In genomic region chr4:107098791-107099525, GRCm38 (mm10) we compare ENCODE assay signal across 29 mouse cellular contexts. TPM values are rescaled to one million over a fixed set of nuclear protein-coding genes. Genes with fewer than 3 reads are reported as not detected.
A peak's percentile ranks its signal among the peaks of the same experiment; 100 is the strongest.
DNase-seq lines count a peak whose midpoint lies in the region; ATAC-seq and TF ChIP-seq lines count a peak whose summit lies in the region.
"Had no signal": no experiment of that assay in that cellular context is flagged by ENCODE, and none has a peak within 500 bp of the region (broad histone marks: within the 10 kb centered on the region; RNA-seq: fewer than 3 reads in every experiment).

No protein-coding gene starts in this region.

- 89% methylated on average over 16 of the region's 17 CpGs for WGBS in midbrain, embryonic 10.5 days
- 77% methylated on average over 17 of the region's 17 CpGs for WGBS in midbrain, postnatal 0 days
- 74% methylated on average over 17 of the region's 17 CpGs for WGBS in limb, embryonic 10.5 days
- 83% methylated on average over 17 of the region's 17 CpGs for WGBS in forebrain, embryonic 12.5 days

- H3K4me2 ChIP-seq in midbrain, postnatal 0 days (ENCODE audit: low read depth, low read length, poor library complexity, severe bottlenecking): no peak overlapping the region
- no peak overlapping the region for H3K4me2 ChIP-seq in forebrain, embryonic 12.5 days
- H3K4me2 ChIP-seq: forebrain, embryonic 13.5 days; heart, embryonic 13.5 days; kidney, embryonic 15.5 days; limb, embryonic 15.5 days; liver, embryonic 15.5 days; neural tube, embryonic 13.5 days had no signal

- ATAC-seq in CD4-positive, CD25-positive, alpha-beta regulatory T cell, adult 4 months: no peak
- no peak for ATAC-seq in midbrain, postnatal 0 days (ENCODE audit: low FRiP score)
- ATAC-seq in forebrain, embryonic 12.5 days (ENCODE audit: low FRiP score): no peak
- ATAC-seq: activated CD4-positive, CD25-positive, alpha-beta regulatory T cell, adult 4 months; forebrain, embryonic 13.5 days; hindbrain, embryonic 16.5 days; intestine, postnatal 0 days had no signal

- 0 out of 2 replicates have a peak, but pooled peaks cover 7% of the 10 kb centered on the region for H3K27me3 ChIP-seq in midbrain, embryonic 10.5 days (ENCODE audit: low read depth, poor library complexity, severe bottlenecking)
- H3K27me3 ChIP-seq in midbrain, postnatal 0 days (ENCODE audit: insufficient read depth, low read length): no peaks in the 10 kb centered on the region
- H3K27me3 ChIP-seq in limb, embryonic 10.5 days (ENCODE audit: low read depth, poor library complexity, severe bottlenecking): no peaks in the 10 kb centered on the region
- H3K27me3 ChIP-seq in forebrain, embryonic 12.5 days: no peaks in the 10 kb centered on the region
- H3K27me3 ChIP-seq: forebrain, embryonic 13.5 days; limb, embryonic 15.5 days; neural tube, embryonic 13.5 days had no signal

- no peak for TF ChIP-seq CTCF in midbrain, postnatal 0 days (IDR thresholded peaks at IDR 0.05)

- H3K36me3 ChIP-seq in midbrain, embryonic 10.5 days: no peaks in the 10 kb centered on the region
- H3K36me3 ChIP-seq in midbrain, postnatal 0 days (ENCODE audit: insufficient read depth, low read length): no peaks in the 10 kb centered on the region
- no peaks in the 10 kb centered on the region for H3K36me3 ChIP-seq in limb, embryonic 10.5 days
- no peaks in the 10 kb centered on the region for H3K36me3 ChIP-seq in forebrain, embryonic 12.5 days (replicated peaks)
- H3K36me3 ChIP-seq: heart, embryonic 13.5 days; kidney, embryonic 15.5 days; limb, embryonic 15.5 days; liver, embryonic 15.5 days; neural tube, embryonic 13.5 days had no signal

- peak; percentile 7 for DNase-seq in CD4-positive, CD25-positive, alpha-beta regulatory T cell, adult 2 months (ENCODE audit: low read depth, low spot score)
- no peak for DNase-seq in midbrain, embryonic 10.5 days (ENCODE audit: low spot score)
- no peak for DNase-seq in midbrain, postnatal 0 days (ENCODE audit: low spot score)
- peak; percentile 43 for DNase-seq in ES-CJ7 (ENCODE audit: low read depth, low spot score)
- DNase-seq in limb, embryonic 10.5 days (ENCODE audit: low spot score): peak; percentile 41
- no peak for DNase-seq in right cerebral cortex, postnatal 14 days
- DNase-seq: adrenal gland, postnatal 10 days; cerebellum, postnatal 25 days; gastrocnemius, postnatal 10 days; heart, adult 18-20 months; kidney, postnatal 4 days; layer of hippocampus, adult 9-11 months; spleen, adult 18-20 months had no signal

- peak overlapping the region; percentile 29 for H3K27ac ChIP-seq in midbrain, embryonic 10.5 days (replicated peaks)
- no peak overlapping the region for H3K27ac ChIP-seq in midbrain, postnatal 0 days (ENCODE audit: low read depth, low read length)
- peak overlapping the region; percentile 73 for H3K27ac ChIP-seq in limb, embryonic 10.5 days
- no peak overlapping the region for H3K27ac ChIP-seq in forebrain, embryonic 12.5 days
- H3K27ac ChIP-seq: forebrain, embryonic 13.5 days; heart, embryonic 13.5 days; kidney, embryonic 15.5 days; left cerebral cortex, adult 2 months; limb, embryonic 15.5 days; liver, embryonic 15.5 days; neural tube, embryonic 13.5 days had no signal

- H3K9me3 ChIP-seq in midbrain, embryonic 10.5 days (replicated peaks): no peaks in the 10 kb centered on the region
- no peaks in the 10 kb centered on the region for H3K9me3 ChIP-seq in midbrain, postnatal 0 days (ENCODE audit: low read length)
- no peaks in the 10 kb centered on the region for H3K9me3 ChIP-seq in limb, embryonic 10.5 days (replicated peaks)
- no peaks in the 10 kb centered on the region for H3K9me3 ChIP-seq in forebrain, embryonic 12.5 days
- H3K9me3 ChIP-seq: forebrain, embryonic 13.5 days; heart, embryonic 13.5 days; kidney, embryonic 15.5 days; limb, embryonic 15.5 days; liver, embryonic 15.5 days; neural tube, embryonic 13.5 days had no signal

- no peak overlapping the region for H3K9ac ChIP-seq in midbrain, postnatal 0 days (replicated peaks; ENCODE audit: low read length, poor library complexity, severe bottlenecking)
- H3K9ac ChIP-seq in forebrain, embryonic 12.5 days: no peak overlapping the region
- H3K9ac ChIP-seq: forebrain, embryonic 13.5 days; heart, embryonic 13.5 days; kidney, embryonic 15.5 days; limb, embryonic 15.5 days; liver, embryonic 15.5 days; neural tube, embryonic 13.5 days had no signal

- peaks cover 56% of the 10 kb centered on the region for H3K4me1 ChIP-seq in midbrain, embryonic 10.5 days
- no peaks in the 10 kb centered on the region for H3K4me1 ChIP-seq in midbrain, postnatal 0 days (ENCODE audit: insufficient read depth, low read length)
- H3K4me1 ChIP-seq in limb, embryonic 10.5 days: peaks cover 61% of the 10 kb centered on the region
- H3K4me1 ChIP-seq in forebrain, embryonic 12.5 days: peaks cover 32% of the 10 kb centered on the region

- no peak overlapping the region for H3K4me3 ChIP-seq in midbrain, embryonic 10.5 days
- H3K4me3 ChIP-seq in midbrain, postnatal 0 days (ENCODE audit: low read depth, low read length): no peak overlapping the region
- H3K4me3 ChIP-seq in limb, embryonic 10.5 days: no peak overlapping the region
- no peak overlapping the region for H3K4me3 ChIP-seq in forebrain, embryonic 12.5 days (replicated peaks)
- H3K4me3 ChIP-seq: forebrain, embryonic 13.5 days; heart, embryonic 13.5 days; kidney, embryonic 15.5 days; left cerebral cortex, adult 2 months; limb, embryonic 15.5 days; liver, embryonic 15.5 days; neural tube, embryonic 13.5 days had no signal

RNA-seq across cellular contexts. Expression of gene Cdcp2, which starts 2.3 kb away (rescaled TPM):
- polyA plus RNA-seq in CD4-positive, CD25-positive, alpha-beta regulatory T cell, adult 4 months (2017; shearing (Covaris generic)): not detected
- polyA plus RNA-seq in midbrain, embryonic 10.5 days (2016; fragmentation: Nextera tagmentation; extraction: Ambion mirVana): 0.11 and 0.22 TPM in 2 replicates
- total RNA-seq in midbrain, postnatal 0 days (2014; rRNA removed): 0.22 TPM in 1 of 2 replicates, not detected in the other
- polyA plus RNA-seq in midbrain, postnatal 0 days (2015; fragmentation: Nextera tagmentation; extraction: Ambion mirVana): 0.06 and 0.12 TPM in 2 replicates
- 0.11 TPM in 1 of 2 replicates, not detected in the other for polyA plus RNA-seq in limb, embryonic 10.5 days (2016; fragmentation: Nextera tagmentation; extraction: Ambion mirVana)
- polyA plus RNA-seq in forebrain, embryonic 12.5 days (2016; fragmentation: Nextera tagmentation; extraction: Ambion mirVana): not detected in 2 replicates
- total RNA-seq: gastrocnemius, postnatal 10 days; heart, adult 18-20 months; heart, postnatal 25 days; left cerebral cortex, adult 2 months had no signal
- polyA plus RNA-seq: activated CD4-positive, CD25-positive, alpha-beta regulatory T cell, adult 4 months; forebrain, embryonic 13.5 days; frontal cortex, adult 2 months; heart, embryonic 13.5 days; intestine, postnatal 0 days; limb, embryonic 15.5 days; liver, embryonic 15.5 days; lung, embryonic 16.5 days; neural tube, embryonic 13.5 days; stomach, embryonic 14.5 days had no signal

RNA-seq across cellular contexts. Expression of gene Cyb5rl, which starts 32.2 kb away (rescaled TPM):
- 10 to 100 TPM in 1 of 2 experiments, 1 to 10 TPM in 1; 7.1 to 15.3 TPM for polyA plus RNA-seq in CD4-positive, CD25-positive, alpha-beta regulatory T cell, adult 4 months (2017; shearing (Covaris generic))
- 7.6 and 9.9 TPM in 2 replicates for polyA plus RNA-seq in midbrain, embryonic 10.5 days (2016; fragmentation: Nextera tagmentation; extraction: Ambion mirVana)
- total RNA-seq in midbrain, postnatal 0 days (2014; rRNA removed): 5.1 and 20.5 TPM in 2 replicates
- polyA plus RNA-seq in midbrain, postnatal 0 days (2015; fragmentation: Nextera tagmentation; extraction: Ambion mirVana): 4.6 and 5.6 TPM in 2 replicates
- 11.7 and 12.6 TPM in 2 replicates for polyA plus RNA-seq in limb, embryonic 10.5 days (2016; fragmentation: Nextera tagmentation; extraction: Ambion mirVana)
- polyA plus RNA-seq in forebrain, embryonic 12.5 days (2016; fragmentation: Nextera tagmentation; extraction: Ambion mirVana): 6.0 and 7.0 TPM in 2 replicates

RNA-seq across cellular contexts. Expression of gene Mrpl37, which starts 32.3 kb away (rescaled TPM):
- polyA plus RNA-seq in CD4-positive, CD25-positive, alpha-beta regulatory T cell, adult 4 months (2017; shearing (Covaris generic)): 10 to 100 TPM; 46.4 to 48.2 TPM
- 122 and 123 TPM in 2 replicates for polyA plus RNA-seq in midbrain, embryonic 10.5 days (2016; fragmentation: Nextera tagmentation; extraction: Ambion mirVana)
- 51.7 and 53.3 TPM in 2 replicates for total RNA-seq in midbrain, postnatal 0 days (2014; rRNA removed)
- polyA plus RNA-seq in midbrain, postnatal 0 days (2015; fragmentation: Nextera tagmentation; extraction: Ambion mirVana): 71.5 and 76.7 TPM in 2 replicates
- polyA plus RNA-seq in limb, embryonic 10.5 days (2016; fragmentation: Nextera tagmentation; extraction: Ambion mirVana): 145 and 167 TPM in 2 replicates
- polyA plus RNA-seq in forebrain, embryonic 12.5 days (2016; fragmentation: Nextera tagmentation; extraction: Ambion mirVana): 81.5 and 83.2 TPM in 2 replicates

Comparison
In these comparisons a context has a peak if more than half of its experiments do, and no peak if none do; other contexts are left out.
1. H3K27ac ChIP-seq: peak in midbrain, embryonic 10.5 days (single experiment) and limb, embryonic 10.5 days (single experiment); none in midbrain, postnatal 0 days (single experiment) and forebrain, embryonic 12.5 days (single experiment).
2. DNase-seq: peak in CD4-positive, CD25-positive, alpha-beta regulatory T cell, adult 2 months (single experiment), ES-CJ7 (single experiment) and limb, embryonic 10.5 days (single experiment); none in midbrain, embryonic 10.5 days (single experiment), midbrain, postnatal 0 days (single experiment) and right cerebral cortex, postnatal 14 days (single experiment).